Mouse (Mus musculus) A20 (cell line): ENCODE measurements around the gene Ces2g.

Source experiments
- DNase-seq: peaks from one replicate; pipeline ENCODE4 v3.0.0-alpha.2; 2011; ENCODE audit warnings: low read depth, low spot score

Ces2g gene

DNA sequence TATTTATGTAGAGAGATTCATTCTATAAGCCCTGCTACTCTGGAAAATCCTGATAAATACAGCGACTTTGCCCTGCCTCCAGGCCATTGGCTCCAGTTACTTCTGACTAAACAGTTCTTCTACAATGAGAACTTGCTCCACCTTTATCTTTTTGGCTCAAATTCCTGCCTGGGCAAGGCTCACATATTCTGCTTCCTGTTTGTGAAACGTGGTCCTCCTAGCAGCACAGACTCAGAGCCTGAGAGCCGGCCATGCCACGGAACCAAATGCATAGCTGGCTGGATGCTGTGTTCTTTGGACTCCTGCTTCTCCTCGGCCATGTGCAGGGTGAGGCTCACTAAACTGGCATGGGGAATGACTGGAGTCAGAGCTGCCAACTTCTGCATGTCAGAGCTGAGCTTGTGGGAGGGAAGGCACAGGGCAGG lies at the start of gene Ces2g:
TSS of gene Ces2g (plus strand) at position 182 of the 425 bp plus-strand sequence.
- DNase-seq, result no peak

DNA sequence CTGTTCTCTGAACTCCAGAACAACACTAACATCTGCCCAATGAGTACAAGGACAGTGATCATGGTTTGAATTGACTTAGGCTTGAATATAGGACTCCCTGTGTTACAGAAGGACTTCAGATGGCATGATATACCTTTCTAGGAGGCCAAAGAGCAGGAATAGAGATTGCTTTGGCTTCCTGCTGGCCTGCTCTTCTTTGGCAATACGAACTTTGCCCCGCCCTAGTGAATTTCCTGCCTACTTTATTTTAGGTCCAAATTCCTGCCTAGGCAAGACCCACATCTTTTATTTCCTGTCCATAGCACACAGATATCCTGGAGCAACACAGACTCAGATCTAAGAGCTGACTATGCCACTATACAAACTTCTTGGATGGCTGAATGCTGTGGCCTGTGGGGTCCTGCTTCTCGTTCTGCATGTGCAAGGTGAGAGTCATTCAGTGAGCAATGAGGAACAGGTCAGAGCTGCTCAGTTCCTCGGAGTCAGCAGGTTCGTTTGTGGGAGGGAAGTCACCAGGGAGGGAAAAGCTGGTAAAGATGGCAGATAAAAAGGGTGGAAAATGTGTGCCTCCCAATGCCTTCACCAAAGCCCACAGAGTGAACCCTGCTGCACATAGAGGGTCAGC lies 35.4 kb upstream of the Ces2g start, which contains the start of gene Ces2e:
TSS of gene Ces2e (plus strand) at position 289 of the 625 bp plus-strand sequence.
- no peak for DNase-seq

DNA sequence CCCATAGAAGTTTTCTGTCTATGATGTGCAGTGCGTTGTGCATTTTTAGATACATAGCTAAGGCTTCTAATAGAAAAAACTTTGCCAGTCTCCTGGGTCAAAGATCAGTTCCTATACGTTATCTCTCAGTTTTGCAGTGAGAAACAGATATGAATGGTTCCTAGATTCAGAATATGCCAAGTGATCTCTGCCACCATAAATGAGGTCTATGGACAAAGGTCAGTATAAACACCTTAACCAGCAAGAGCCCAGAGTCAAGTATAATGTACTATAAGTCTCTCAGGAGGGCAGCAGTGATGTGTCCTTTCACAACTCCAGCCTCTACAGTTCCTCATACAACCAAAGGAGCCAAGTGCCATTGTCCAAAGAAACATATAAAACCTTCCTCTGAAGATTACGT lies 34.2 kb upstream of the Ces2g start:
- DNase-seq, result no peak

DNA sequence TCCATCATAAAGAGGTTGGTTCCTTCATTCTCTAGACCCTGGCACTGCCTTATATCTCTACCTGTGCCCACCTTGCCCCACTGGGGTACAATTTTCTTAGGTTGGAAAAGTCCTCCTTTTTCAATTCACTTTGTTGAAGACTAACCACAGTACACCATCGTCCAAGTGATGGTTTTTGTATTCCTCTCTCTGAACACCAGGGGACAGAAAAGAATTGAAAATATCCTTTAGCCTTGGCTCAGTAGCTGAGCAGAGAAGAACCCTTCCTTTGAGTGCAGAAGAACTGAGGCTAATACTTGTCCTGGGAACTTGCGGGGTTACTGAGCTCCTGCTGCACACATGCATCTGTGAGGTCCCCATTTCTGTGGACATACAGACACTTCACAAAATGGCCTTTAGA lies 16.9 kb upstream of the Ces2g start:
- no peak for DNase-seq

- no peak for DNase-seq
These were observed 14.5 kb upstream of the Ces2g start, which contains the start of gene Ces2f for GRCm38 (mm10) chr8:104947056-104947455. Ces2f (plus strand) TSS chr8:104947356.

DNA sequence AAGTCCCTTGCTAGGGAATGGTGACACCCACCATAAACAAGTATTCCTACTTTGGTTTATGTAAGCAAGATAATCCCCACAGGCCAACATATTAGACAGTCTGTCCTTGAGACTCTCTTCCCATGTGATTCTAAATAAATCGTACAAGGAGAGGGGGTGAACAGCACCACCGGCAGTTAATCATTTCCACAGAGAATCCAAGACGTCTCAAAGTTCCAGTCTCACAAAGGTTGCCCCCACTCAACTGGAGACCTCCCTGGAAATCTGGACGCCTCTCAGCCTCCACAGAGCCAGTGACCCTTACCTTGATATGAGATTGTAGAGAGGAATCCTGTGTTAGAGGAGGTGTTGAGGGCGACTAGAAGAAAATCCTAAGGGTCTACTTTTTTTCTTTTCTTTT lies 12.5 kb upstream of the Ces2g start:
- DNase-seq, result no peak

GRCm38 (mm10) chr8:104962229-104962901 lies 847 bp downstream of the Ces2g start:
- DNase-seq, result no peak

- no peak for DNase-seq
These were observed 1.9 kb downstream of the Ces2g start for GRCm38 (mm10) chr8:104963375-104963894.

GRCm38 (mm10) chr8:104984126-104984525 lies 22.6 kb downstream of the Ces2g start:
- DNase-seq, result no peak

DNA sequence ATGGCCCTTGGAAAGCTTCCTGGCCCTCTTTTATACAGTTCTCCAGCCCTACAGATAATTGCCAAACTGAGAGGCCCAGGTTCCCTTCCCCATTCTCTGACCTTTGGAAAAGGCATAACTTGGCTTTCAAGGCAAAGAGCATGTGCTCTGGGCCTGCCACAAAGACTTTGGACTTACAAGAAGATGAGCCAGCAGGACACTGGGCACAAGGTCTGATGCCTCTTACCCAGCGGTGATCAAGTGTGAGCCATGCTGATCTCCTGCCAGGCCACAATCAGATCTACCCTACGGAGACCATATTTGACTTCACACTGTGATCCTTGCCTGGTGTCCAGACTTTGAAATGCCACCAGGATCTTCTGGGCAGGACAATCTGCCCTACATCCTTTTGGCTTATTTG lies 23.4 kb downstream of the Ces2g start:
- DNase-seq, result no peak

DNA sequence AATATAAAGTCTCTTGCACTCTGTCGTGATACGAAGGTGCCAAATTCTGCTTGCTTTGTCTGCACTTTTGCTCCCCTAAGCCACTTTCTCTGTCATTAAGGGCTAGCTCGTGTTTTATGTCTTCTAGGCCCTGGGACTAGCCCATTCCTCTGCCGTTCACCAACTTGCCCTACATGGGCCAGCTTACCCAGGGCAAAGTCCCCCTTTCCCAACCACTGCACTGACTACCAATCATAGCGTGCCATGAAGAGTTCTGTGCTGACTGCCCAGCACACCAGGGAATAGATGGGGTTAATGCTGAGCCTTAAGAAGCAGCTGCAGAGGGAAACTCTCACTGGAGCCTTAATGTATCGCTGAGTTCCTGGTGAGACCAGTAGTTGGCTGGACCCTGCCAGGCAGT lies 36.7 kb downstream of the Ces2g start:
- DNase-seq, result no peak

GRCm38 (mm10) chr8:104999183-104999582 lies 37.7 kb downstream of the Ces2g start:
- no peak for DNase-seq

DNA sequence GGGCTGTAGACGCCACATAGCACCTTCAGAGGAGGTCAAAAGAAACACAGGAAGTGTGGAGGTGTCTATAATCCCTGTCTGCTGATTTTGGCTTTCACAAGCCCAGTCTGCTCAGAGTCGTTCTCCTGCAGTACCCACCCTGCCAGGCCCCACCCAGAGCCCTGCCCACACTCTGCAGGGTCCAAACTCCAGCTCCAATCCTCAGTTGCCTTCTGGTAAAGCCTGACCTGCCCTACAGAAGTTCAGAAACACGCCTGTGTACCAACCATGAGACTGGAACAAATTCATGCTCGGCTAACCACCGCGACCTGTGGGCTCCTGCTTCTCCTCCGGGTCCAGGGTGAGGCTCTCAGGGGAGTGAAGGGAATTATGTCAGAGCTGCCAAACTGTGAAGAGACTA lies 39.1 kb downstream of the Ces2g start, which contains the start of gene Ces2h:
TSS of gene Ces2h (plus strand) at position 268 of the 400 bp plus-strand sequence.
- no peak for DNase-seq

- DNase-seq, result no peak
These were observed 48.5 kb downstream of the Ces2g start for GRCm38 (mm10) chr8:105010000-105010399.

DNA sequence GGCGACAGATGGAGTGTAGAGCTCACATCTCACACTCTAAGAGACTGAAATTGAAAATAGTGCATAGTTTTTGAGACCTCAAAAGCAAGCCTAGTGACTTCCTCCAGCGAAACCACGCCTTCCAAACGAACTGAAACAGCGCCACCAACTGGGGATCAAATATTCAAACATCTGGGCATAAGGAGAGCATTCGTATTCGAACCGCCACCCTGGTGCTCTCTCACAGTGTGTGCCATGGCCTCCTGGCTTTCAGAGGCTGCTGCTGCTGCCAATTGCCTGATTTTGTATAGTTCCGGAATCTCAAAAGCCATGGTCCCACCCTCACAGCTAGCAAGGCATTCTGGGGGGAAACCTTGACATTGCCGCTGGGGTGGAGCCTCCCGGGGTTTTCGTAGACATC lies 49.6 kb downstream of the Ces2g start:
- peak; percentile 55 for DNase-seq

- no peak for DNase-seq
These were observed 52.9 kb downstream of the Ces2g start for GRCm38 (mm10) chr8:105014391-105014790.
